Mouse (Mus musculus): ENCODE measurements around the gene Stambpl1.

Stambpl1 gene

DNA sequence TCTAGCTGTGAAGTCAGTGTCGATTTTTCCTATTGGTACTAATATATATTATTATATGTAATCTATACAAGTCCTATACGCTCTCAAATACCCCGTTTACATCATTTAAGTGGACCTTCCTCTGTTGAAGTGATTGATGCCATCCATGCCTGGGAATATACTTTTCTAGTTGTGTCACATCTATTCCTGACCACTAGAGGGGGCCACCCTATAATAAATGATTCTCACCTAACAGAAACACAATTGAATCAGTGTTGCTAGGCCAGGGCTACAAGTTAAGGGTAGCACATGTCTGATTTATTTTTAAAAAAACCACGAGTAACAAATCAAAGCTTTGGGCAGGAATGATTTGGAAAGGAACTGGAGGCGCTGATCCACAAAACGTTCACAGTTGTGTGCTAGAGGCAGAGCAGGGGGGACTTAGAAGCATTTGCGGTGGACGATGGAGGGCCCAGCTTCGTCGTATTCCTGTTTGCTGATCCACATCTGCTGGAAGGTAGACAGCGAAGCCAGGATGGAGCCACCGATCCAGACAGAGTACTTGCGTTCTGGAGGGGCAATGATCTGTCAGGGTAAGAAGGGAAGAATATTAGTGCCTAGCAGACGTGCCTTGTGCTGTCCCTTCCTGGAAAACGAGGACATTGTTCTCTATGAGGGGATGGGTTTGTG lies 49.4 kb downstream of the Stambpl1 start:
- peak; percentile 61 for DNase-seq

GRCm38 (mm10) chr19:34242925-34243324 lies 50.9 kb downstream of the Stambpl1 start:
- DNase-seq = no peak

DNA sequence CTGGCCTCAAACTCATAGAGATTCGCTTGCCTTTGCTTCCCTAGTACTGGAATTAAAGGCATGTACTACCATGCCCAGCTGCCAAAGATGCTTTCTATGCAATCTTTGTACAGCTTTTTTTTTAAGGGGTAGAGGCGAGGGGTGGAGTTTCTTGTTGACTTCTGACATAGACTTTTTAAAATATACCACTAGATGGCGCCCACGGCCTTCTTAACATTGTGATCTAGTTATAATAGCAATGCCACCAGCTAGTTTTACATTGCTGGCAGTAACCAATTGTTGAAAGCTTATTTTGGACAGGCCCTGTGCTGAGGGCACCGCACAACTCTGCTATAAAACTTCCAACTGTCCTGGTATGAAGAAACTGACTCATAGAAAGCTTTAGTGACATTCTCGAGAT lies 52.0 kb downstream of the Stambpl1 start:
- peak; percentile 83 for DNase-seq

DNA sequence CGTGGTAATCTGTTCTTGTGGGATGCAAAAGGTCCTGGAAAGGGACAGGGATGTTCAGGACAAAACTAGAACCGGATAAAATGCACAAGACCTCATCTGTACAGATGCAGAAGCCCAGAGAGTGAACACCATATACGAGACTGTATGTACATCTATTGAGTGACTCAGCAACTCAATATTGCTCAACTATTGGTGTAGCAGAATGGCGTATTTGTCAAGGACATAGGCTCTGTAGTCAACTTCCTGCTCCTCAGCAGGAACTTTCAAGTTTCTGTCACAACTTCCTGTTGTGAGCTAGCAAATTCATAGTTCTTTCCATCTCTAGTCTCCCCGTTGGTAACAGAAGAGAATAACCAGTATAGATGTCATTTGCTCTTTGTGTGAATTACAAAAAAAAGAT lies 56.5 kb downstream of the Stambpl1 start:
- no peak for DNase-seq

- DNase-seq = no peak
Measured at GRCm38 (mm10) chr19:34250621-34251020, 58.6 kb downstream of the Stambpl1 start.

GRCm38 (mm10) chr19:34251900-34252299 lies 59.9 kb downstream of the Stambpl1 start:
- no peak for DNase-seq

GRCm38 (mm10) chr19:34252450-34252849 lies 60.4 kb downstream of the Stambpl1 start:
- DNase-seq = no peak

DNA sequence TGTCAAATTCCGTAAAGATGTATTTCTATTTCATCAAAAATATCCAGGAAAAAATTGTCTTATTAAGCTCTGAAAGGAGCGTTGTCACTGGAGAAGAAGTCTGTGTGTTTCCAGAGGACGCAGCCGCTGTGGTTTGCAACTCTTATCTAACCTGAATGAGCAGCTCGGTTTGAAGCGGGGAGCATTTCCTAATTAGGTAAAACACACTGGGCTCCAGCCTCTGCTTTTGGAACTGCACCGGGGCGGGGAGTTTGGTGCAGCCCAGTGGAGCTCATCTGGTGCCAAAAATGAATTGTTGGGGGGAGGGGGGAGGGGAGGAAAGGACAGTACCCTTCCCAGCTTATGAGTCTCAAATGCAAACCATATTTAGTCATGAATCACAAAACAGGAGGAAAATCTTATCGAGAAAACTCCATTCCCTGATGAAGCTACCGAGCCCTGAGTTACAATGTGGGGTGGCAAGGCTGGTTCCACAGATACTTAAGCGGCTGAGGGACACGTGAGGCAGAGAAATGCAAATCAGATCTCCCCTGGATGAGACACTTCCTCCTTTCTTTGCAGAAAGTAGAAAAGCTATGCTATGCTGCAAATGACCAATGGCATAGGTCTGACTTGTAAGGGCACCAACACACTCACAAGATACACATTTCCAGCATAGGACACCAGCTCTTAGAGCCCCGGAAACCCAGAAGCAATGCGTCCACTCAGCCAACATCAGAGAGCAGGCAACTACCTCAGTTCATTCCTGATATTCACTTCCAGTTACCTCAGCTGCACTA lies 62.3 kb downstream of the Stambpl1 start:
- peak; percentile 52 for DNase-seq

DNA sequence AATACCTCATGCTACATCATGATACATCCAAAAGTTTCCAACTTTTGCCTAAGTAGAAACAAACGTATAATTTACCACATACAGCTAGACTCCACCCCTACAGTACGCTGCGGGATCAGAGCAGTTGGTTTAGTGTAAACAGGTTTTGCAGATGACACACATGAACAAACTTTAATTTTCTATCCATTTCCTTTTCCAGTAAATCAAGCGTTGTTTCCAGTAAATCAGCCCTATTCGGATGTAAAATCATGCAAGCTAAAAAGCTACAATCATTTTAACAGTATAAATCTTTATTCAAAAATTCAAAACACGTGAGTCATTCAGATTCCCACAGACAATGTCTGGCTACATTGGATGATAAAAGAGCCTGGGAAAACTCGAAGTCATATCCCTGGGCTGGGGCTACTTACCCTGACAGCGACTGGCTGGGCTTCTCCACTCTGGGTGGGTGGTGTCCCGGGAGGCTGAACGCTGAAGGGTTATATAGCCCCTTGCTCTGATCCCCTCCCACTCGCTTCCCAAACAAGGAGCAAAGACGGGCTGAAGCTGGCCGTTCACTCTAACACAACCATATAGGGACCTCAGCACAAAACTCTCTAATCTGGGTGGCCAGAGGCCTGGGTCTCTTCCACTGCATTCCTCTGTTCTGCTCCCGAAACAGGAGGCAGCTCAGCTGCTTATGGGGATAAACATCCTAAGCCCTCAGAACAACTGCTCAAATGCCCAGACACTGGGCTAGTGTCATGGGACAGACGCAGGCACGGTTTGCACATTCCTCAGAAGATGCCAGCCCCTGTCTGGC lies 63.1 kb downstream of the Stambpl1 start, which contains the start of gene Acta2:
Gene Acta2 (minus strand): TSS at position 711 of the 802 bp plus-strand sequence.
- peak; percentile 77 for DNase-seq

- DNase-seq = no peak
Measured at GRCm38 (mm10) chr19:34256149-34256548, 64.1 kb downstream of the Stambpl1 start.

DNA sequence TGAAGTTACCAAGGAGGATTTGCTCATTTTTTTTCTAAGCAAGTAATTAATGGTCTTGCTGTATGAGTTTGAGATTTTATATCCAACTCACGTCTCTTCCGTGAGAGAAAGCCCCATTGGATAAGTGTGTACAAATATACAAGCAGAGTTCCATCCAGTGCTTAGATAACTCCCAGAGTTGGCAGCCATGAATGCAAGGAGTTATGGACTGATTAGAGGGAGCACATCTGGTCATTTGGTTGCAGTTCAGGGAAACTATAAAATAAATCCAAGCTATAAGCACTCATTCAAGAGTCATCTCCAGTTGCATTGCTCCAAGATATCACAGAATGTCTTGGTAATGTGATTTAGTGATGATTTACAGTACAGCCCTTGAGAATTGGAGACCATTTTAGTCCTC lies 64.9 kb downstream of the Stambpl1 start:
- DNase-seq = no peak

DNA sequence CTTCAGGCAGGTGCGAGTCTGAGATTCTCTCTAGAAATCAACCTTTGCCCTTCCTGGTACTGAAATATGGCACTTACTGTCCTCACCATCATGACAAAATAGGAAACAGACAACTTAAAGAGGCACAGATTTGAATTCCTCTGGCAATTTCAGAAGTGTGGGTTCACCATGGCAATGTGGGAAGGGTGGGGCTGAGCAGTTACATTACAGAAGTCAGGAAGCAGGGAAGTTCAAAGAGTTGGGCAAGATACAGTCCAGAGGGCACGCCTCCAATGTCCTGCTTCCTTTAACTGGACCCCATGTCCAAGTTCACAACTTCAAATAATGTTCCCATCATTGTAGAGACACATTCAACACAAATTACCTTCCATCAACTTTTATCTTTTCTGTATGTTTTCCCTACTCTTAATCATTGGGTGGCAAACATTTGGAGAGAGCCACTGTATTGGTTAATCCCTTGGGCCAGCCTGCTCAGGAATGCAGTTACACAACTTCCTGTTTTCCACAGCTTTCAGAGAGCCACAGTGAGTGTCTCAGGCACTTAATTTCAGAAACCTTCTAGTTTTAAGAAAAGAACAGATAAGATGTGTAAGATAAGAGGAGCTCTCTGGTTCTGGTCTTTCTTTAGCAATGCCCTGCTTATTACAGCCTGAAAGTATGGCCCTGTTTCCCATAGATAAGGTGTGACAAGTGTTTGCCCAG lies 70.4 kb downstream of the Stambpl1 start:
- DNase-seq = no peak

DNA sequence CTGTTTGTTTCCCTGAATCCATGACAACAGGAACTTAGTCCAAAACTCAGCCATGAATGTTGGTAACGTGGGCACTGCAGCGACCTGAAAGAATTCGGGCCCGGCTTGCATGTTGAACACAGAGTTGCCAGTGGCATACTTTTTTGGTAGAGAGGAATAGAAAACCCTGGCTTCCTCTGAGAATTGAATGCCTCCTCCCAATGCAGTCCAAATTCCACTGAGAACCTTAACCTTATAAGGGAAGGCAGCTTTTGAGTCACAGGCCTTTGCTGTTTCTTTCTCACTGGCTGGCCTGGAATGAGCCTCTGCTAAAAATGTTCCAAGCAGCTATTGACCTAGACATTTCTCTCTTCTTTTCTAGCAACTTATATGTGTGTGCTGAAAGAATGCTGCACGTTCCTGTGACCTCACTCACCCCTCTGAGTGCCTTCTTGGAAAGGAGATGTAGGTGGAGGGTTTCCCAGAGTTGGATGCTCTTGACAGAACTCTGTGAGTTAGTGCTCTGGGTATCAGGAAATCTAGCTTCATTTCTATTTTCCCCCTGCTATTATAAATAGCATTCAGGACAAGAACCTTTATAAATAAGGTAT lies 73.7 kb downstream of the Stambpl1 start:
- DNase-seq = no peak

DNA sequence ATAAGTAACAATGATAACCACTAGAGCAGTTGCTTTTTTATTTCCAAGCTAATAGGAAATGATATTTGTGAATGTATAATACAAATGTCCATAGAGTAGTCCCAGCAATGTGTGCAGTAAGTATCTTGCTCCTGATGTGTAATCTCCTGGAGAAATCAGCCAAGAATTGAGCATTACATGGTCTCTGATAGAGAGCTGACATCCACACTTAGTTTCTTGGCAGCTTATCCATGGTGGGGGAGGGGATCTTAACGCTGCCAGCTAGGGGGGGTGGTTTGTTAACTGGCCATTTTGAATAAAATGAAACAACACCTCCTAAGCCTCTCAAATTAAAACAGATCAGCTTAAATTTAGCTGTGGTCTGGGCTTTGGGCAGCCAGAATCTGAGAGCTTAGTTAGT lies 77.0 kb downstream of the Stambpl1 start:
- DNase-seq = peak; percentile 38

DNA sequence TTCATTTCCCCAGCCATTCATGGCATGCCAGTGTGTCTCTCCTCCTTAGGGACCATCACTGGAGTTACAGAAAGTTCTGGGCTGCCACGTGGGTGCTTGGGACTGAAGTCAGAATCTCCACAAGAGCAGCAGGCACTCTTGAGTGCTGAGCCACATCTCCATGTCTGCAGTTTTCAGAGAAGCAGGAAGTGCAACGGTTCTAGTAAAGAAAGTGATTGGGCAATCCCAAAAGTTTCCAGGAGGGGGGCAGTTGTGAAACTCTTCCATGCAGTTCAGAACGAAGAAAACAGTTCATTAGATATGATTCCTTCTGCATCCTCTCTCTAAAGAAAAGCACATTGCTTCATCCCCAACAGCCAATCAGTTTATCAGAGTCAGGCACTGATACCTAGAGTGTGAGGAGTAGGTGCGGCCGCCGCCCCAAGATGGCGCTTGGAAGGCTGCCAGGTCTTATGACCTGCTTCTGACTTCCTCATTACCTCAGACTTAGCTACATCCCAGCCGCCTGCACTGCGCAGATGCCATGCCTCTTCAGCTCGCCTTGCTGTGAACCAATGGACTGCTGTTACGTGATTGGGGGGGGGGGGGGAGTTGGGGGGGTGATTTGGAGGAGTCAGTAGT lies 78.2 kb downstream of the Stambpl1 start:
- peak; percentile 62 for DNase-seq

DNA sequence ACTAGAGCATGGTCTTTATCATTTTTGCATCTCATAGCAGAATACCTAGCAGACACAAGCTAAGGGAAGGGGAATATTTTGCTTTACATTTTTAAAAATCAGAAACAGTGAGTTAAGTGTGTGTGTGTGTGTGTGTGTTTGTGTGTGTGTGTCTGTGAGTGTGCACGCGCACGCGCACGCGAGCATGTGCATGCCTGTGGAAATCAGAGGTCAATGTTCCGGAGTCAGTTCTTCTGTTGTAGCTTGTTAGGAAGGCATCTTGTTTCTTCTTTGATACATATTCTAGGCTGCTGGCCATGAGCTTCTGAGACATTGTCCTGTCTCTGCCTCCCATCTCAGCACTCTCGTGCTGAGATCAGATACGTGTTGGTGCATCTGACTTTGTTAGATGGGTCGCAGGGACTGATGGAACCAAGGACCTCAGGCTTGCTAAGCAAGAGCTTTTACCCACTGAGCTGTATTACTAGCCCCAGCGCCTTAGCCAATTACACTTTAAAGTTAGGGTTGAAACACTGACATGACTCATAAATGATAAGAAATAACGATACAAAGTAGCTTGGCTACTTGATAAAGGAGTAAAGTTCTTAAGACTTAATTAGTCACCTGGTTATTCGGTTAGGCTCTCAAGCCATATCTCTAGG lies 78.9 kb downstream of the Stambpl1 start:
- DNase-seq = no peak

DNA sequence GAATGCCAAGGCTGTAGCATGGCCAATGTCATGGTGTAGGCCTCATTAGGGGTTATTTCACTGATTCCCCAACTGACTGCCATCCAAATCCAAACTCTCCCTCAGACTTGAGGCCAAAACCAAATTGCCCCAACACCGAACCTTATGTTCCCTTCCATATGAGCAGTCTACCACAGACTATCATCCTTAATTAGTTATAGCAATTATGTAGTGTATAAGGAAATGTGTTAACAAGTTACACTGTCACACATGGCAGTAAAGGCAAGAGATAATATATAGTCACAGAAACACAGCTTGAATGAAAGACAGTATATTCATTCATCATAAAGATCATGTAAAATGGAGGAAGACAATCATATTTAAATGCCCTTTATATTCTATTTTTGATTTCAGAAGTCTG lies 81.0 kb downstream of the Stambpl1 start:
- no peak for DNase-seq

GRCm38 (mm10) chr19:34278078-34278477 lies 86.0 kb downstream of the Stambpl1 start:
- peak; percentile 57 for DNase-seq

- peak; percentile 49 for DNase-seq
Measured at GRCm38 (mm10) chr19:34283614-34284013, 91.6 kb downstream of the Stambpl1 start.

GRCm38 (mm10) chr19:34284383-34284782 lies 92.4 kb downstream of the Stambpl1 start:
- peak; percentile 25 for DNase-seq

DNA sequence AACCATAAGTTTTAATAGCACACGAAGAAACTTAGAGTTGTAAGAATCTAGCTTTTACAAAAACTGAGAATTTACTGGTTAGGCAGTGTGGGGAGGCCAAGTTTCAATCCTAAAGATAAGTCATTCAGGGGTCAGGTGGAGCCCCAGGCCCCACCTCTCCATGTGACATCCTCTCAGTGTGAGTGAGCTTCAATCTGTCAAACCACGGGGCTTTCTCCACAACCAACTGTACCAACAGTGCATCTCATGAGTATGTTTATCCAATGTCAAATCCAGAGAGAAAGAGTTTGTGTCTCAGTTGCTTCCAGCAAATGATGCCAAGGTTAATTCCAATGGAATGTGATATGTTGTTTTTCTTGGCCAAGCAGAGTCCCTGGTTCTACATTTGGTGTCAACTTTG lies 92.8 kb downstream of the Stambpl1 start:
- no peak for DNase-seq
